Mouse (Mus musculus) midbrain, embryonic 15.5 days (tissue): Measurements from ENCODE around the gene Mrpl51. TPM values are rescaled to one million over a fixed set of nuclear protein-coding genes. Genes with fewer than 3 reads are reported as not detected.

Experiments
- ATAC-seq: fragments of 200-750 bp; cut with Nextera tagmentation; replicated peaks from 2 replicates; pipeline ENCODE4 v1.8.0; 2017; ENCODE audit warnings: moderate TSS enrichment
- H3K27ac ChIP-seq: fragments of 300-500 bp; sonication (generic); 2 replicates; pipeline ENCODE4 v1.5.1; 2015; ENCODE audit warnings: mild to moderate bottlenecking, inconsistent platforms
- H3K27me3 ChIP-seq: fragments of 300-500 bp; sonication (generic); replicated peaks from 2 replicates; pipeline ENCODE4 v1.6.1; 2015; ENCODE audit warnings: inconsistent platforms
- H3K36me3 ChIP-seq: fragments of 300-500 bp; sonication (generic); replicated peaks from 2 replicates; pipeline ENCODE4 v1.6.1; 2015; ENCODE audit warnings: inconsistent platforms
- H3K4me1 ChIP-seq: fragments of 300-500 bp; sonication (generic); 2 replicates; pipeline ENCODE4 v1.6.1; 2015; ENCODE audit warnings: inconsistent platforms
- H3K4me2 ChIP-seq: fragments of 300-500 bp; sonication (generic); 2 replicates; pipeline ENCODE4 v1.6.1; 2015; ENCODE audit warnings: inconsistent platforms, mild to moderate bottlenecking, moderate library complexity
- H3K4me3 ChIP-seq: fragments of 300-500 bp; sonication (generic); 2 replicates; pipeline ENCODE4 v1.5.1; 2015; ENCODE audit warnings: mild to moderate bottlenecking, inconsistent platforms
- H3K9ac ChIP-seq: fragments of 300-500 bp; sonication (generic); 2 replicates; pipeline ENCODE4 v1.6.1; 2015; ENCODE audit warnings: mild to moderate bottlenecking, inconsistent platforms
- H3K9me3 ChIP-seq: fragments of 300-500 bp; sonication (generic); 2 replicates; pipeline ENCODE4 v1.6.1; 2016; ENCODE audit warnings: inconsistent platforms
- WGBS: fragments of 180-500 bp; shearing (Covaris S2); methylation state at CpG from one replicate; pipeline ENCODE4 v1.1.7; 2015; ENCODE audit warnings: mixed read lengths; 5-methylcytosine and 5-hydroxymethylcytosine counted together
- polyA plus RNA-seq: library from polyadenylated mRNA; unstranded; fragments of >200 nt; fragmentation: Nextera tagmentation; extraction: Ambion mirVana; gene quantifications from 2 replicates; pipeline ENCODE4 v1.2.1, GENCODE M21; 2015

Mrpl51 gene
- polyA plus RNA-seq, 1 experiment from 2014 or later, result 129 TPM

- Histone ChIP-seq H3K4me1 (no peaks in the 10 kb centered on the region), H3K27me3 (no peaks in the 10 kb centered on the region), H3K36me3 (peaks cover 86% of the 10 kb centered on the region), H3K9me3 (no peaks in the 10 kb centered on the region), H3K27ac (no peak overlapping the region), H3K4me3 (no peak overlapping the region), H3K9ac (no peak overlapping the region), H3K4me2 (no peak overlapping the region)
- WGBS, result 86% methylated on average over 5 of the region's 5 CpGs
- no peak for ATAC-seq
Observed at GRCm38 (mm10) chr6:125175469-125175868, 16.1 kb upstream of the Mrpl51 start.

GRCm38 (mm10) chr6:125179601-125180000, 12.0 kb upstream of the Mrpl51 start:
- Histone ChIP-seq H3K4me2 (no peak overlapping the region), H3K9ac (no peak overlapping the region), H3K4me3 (no peak overlapping the region), H3K36me3 (peaks cover 83% of the 10 kb centered on the region), H3K27me3 (no peaks in the 10 kb centered on the region), H3K9me3 (no peaks in the 10 kb centered on the region), H3K27ac (no peak overlapping the region), H3K4me1 (no peaks in the 10 kb centered on the region)
- ATAC-seq, result no peak
- 89% methylated on average over 7 of the region's 7 CpGs for WGBS

GRCm38 (mm10) chr6:125182133-125182532, 9.5 kb upstream of the Mrpl51 start:
- no peaks in the 10 kb centered on the region for H3K9me3 ChIP-seq
- H3K27ac ChIP-seq, result no peak overlapping the region
- H3K9ac ChIP-seq, result no peak overlapping the region
- no peaks in the 10 kb centered on the region for H3K27me3 ChIP-seq
- 61% methylated on average over 5 of the region's 5 CpGs for WGBS
- H3K36me3 ChIP-seq, result peaks cover 76% of the 10 kb centered on the region
- no peaks in the 10 kb centered on the region for H3K4me1 ChIP-seq
- no peak for ATAC-seq
- no peak overlapping the region for H3K4me2 ChIP-seq
- H3K4me3 ChIP-seq, result no peak overlapping the region

GRCm38 (mm10) chr6:125186203-125186602, 5.4 kb upstream of the Mrpl51 start:
- Histone ChIP-seq H3K4me2 (no peak overlapping the region), H3K9ac (no peak overlapping the region), H3K4me3 (no peak overlapping the region), H3K36me3 (peaks cover 43% of the 10 kb centered on the region), H3K27ac (no peak overlapping the region), H3K4me1 (peaks cover 10% of the 10 kb centered on the region), H3K27me3 (no peaks in the 10 kb centered on the region), H3K9me3 (no peaks in the 10 kb centered on the region)
- 95% methylated on average over 10 of the region's 10 CpGs for WGBS
- ATAC-seq, result no peak

- H3K4me3 ChIP-seq, result peak overlapping the region; percentile 56
- peak overlapping the region; percentile 69 for H3K4me2 ChIP-seq
- H3K36me3 ChIP-seq, result peaks cover 10% of the 10 kb centered on the region; the same call in 1 of the 2 replicates
- no peaks in the 10 kb centered on the region for H3K9me3 ChIP-seq
- peak overlapping the region; percentile 60; the same call in 1 of the 2 replicates for H3K9ac ChIP-seq
- no peak for ATAC-seq
- H3K27ac ChIP-seq, result peak overlapping the region; percentile 96
- H3K27me3 ChIP-seq, result no peaks in the 10 kb centered on the region
- peaks cover 22% of the 10 kb centered on the region for H3K4me1 ChIP-seq
Observed at GRCm38 (mm10) chr6:125190816-125191215, 785 bp upstream of the Mrpl51 start.

GRCm38 (mm10) chr6:125192016-125192714, 564 bp downstream of the Mrpl51 start:
- peak; percentile 97 for ATAC-seq
- peak overlapping the region; percentile 56 for H3K4me3 ChIP-seq
- H3K4me1 ChIP-seq, result peaks cover 25% of the 10 kb centered on the region
- no peaks in the 10 kb centered on the region for H3K27me3 ChIP-seq
- peak overlapping the region; percentile 60 for H3K9ac ChIP-seq
- 0 out of 2 replicates have a peak, but pooled peaks cover 5% of the 10 kb centered on the region for H3K36me3 ChIP-seq
- peak overlapping the region; percentile 96 for H3K27ac ChIP-seq
- H3K4me2 ChIP-seq, result peak overlapping the region; percentile 69
- under 1% methylated on average over 34 of the region's 34 CpGs for WGBS
- no peaks in the 10 kb centered on the region for H3K9me3 ChIP-seq

- WGBS, result 49% methylated on average over 5 of the region's 5 CpGs
- no peaks in the 10 kb centered on the region for H3K27me3 ChIP-seq
- H3K36me3 ChIP-seq, result 0 out of 2 replicates have a peak, but pooled peaks cover 5% of the 10 kb centered on the region
- H3K27ac ChIP-seq, result peak overlapping the region; percentile 96
- H3K9ac ChIP-seq, result peak overlapping the region; percentile 60
- H3K4me2 ChIP-seq, result peak overlapping the region; percentile 69
- H3K9me3 ChIP-seq, result no peaks in the 10 kb centered on the region
- peaks cover 25% of the 10 kb centered on the region for H3K4me1 ChIP-seq
- H3K4me3 ChIP-seq, result peak overlapping the region; percentile 56
- no peak for ATAC-seq
Observed at GRCm38 (mm10) chr6:125192841-125193240, 1.2 kb downstream of the Mrpl51 start.

- H3K9ac ChIP-seq, result no peak overlapping the region
- H3K4me1 ChIP-seq, result peaks cover 25% of the 10 kb centered on the region
- WGBS, result 85% methylated on average over 7 of the region's 7 CpGs
- H3K4me2 ChIP-seq, result no peak overlapping the region
- 0 out of 2 replicates have a peak, but pooled peaks cover 5% of the 10 kb centered on the region for H3K36me3 ChIP-seq
- ATAC-seq, result no peak
- H3K27me3 ChIP-seq, result no peaks in the 10 kb centered on the region
- no peak overlapping the region for H3K4me3 ChIP-seq
- H3K9me3 ChIP-seq, result no peaks in the 10 kb centered on the region
- no peak overlapping the region for H3K27ac ChIP-seq
Observed at GRCm38 (mm10) chr6:125193390-125193789, 1.8 kb downstream of the Mrpl51 start.

- H3K9me3 ChIP-seq, result no peaks in the 10 kb centered on the region
- 0 out of 2 replicates have a peak, but pooled peaks cover 5% of the 10 kb centered on the region for H3K36me3 ChIP-seq
- H3K27me3 ChIP-seq, result no peaks in the 10 kb centered on the region
- no peak for ATAC-seq
- H3K4me3 ChIP-seq, result no peak overlapping the region
- no peak overlapping the region for H3K27ac ChIP-seq
- peaks cover 20% of the 10 kb centered on the region for H3K4me1 ChIP-seq
- H3K4me2 ChIP-seq, result no peak overlapping the region
- WGBS, result 23% methylated on average over 1 of the region's 1 CpGs
- no peak overlapping the region for H3K9ac ChIP-seq
Observed at GRCm38 (mm10) chr6:125195541-125196075, 4.0 kb downstream of the Mrpl51 start.

GRCm38 (mm10) chr6:125196301-125196700, 4.7 kb downstream of the Mrpl51 start:
- 40% methylated on average over 3 of the region's 3 CpGs for WGBS
- no peak for ATAC-seq
- no peak overlapping the region for H3K4me2 ChIP-seq
- no peak overlapping the region for H3K4me3 ChIP-seq
- 0 out of 2 replicates have a peak, but pooled peaks cover 5% of the 10 kb centered on the region for H3K36me3 ChIP-seq
- no peak overlapping the region for H3K9ac ChIP-seq
- peaks cover 16% of the 10 kb centered on the region for H3K4me1 ChIP-seq
- H3K27ac ChIP-seq, result no peak overlapping the region
- H3K27me3 ChIP-seq, result no peaks in the 10 kb centered on the region
- H3K9me3 ChIP-seq, result no peaks in the 10 kb centered on the region

GRCm38 (mm10) chr6:125197166-125197565, 5.6 kb downstream of the Mrpl51 start:
- H3K9ac ChIP-seq, result no peak overlapping the region
- H3K36me3 ChIP-seq, result 0 out of 2 replicates have a peak, but pooled peaks cover 5% of the 10 kb centered on the region
- ATAC-seq, result no peak
- no peak overlapping the region for H3K4me2 ChIP-seq
- WGBS, result 90% methylated on average over 5 of the region's 5 CpGs
- H3K9me3 ChIP-seq, result no peaks in the 10 kb centered on the region
- H3K4me1 ChIP-seq, result peaks cover 16% of the 10 kb centered on the region
- H3K4me3 ChIP-seq, result no peak overlapping the region
- no peak overlapping the region for H3K27ac ChIP-seq
- H3K27me3 ChIP-seq, result no peaks in the 10 kb centered on the region

GRCm38 (mm10) chr6:125210436-125210835, 18.8 kb downstream of the Mrpl51 start:
- Histone ChIP-seq H3K27me3 (peaks cover 20% of the 10 kb centered on the region), H3K4me2 (no peak overlapping the region), H3K27ac (no peak overlapping the region), H3K4me1 (no peaks in the 10 kb centered on the region), H3K9me3 (no peaks in the 10 kb centered on the region), H3K4me3 (no peak overlapping the region), H3K36me3 (no peaks in the 10 kb centered on the region), H3K9ac (no peak overlapping the region)
- 88% methylated on average over 1 of the region's 1 CpGs for WGBS
- ATAC-seq, result no peak

- WGBS, result 51% methylated on average over 2 of the region's 2 CpGs
Observed at GRCm38 (mm10) chr6:125212621-125213020, 21.0 kb downstream of the Mrpl51 start.

More at GRCm38 (mm10) chr6:125212621-125213020, 21.0 kb downstream of the Mrpl51 start:
- no peak overlapping the region for H3K27ac ChIP-seq
- H3K4me1 ChIP-seq, result peaks cover 8% of the 10 kb centered on the region
- no peaks in the 10 kb centered on the region for H3K36me3 ChIP-seq
- no peak overlapping the region for H3K4me3 ChIP-seq
- ATAC-seq, result no peak
- peaks cover 20% of the 10 kb centered on the region for H3K27me3 ChIP-seq
- no peak overlapping the region for H3K4me2 ChIP-seq
- no peak overlapping the region for H3K9ac ChIP-seq
- H3K9me3 ChIP-seq, result no peaks in the 10 kb centered on the region
